Mouse (Mus musculus) ES-E14 (cell line): Measurements from ENCODE around the gene Zdhhc14. TPM values are rescaled to one million over a fixed set of nuclear protein-coding genes. Genes with fewer than 3 reads are reported as not detected.

Experiments used
- DNase-seq: peaks from one replicate; pipeline ENCODE4 v3.0.0-alpha.2; 2013; ENCODE audit warnings: low read depth, low spot score
- H3K27ac ChIP-seq: 2 replicates; pipeline ENCODE4 v1.5.1; 2012; ENCODE audit warnings: low read depth, mild to moderate bottlenecking, low read length, moderate library complexity, mixed read lengths; ENCODE audit not compliant: poor library complexity, insufficient read depth, severe bottlenecking
- H3K36me3 ChIP-seq: 2 replicates; pipeline ENCODE4 v1.6.1; 2012; ENCODE audit warnings: mild to moderate bottlenecking, low read length, moderate library complexity, mixed read lengths; ENCODE audit not compliant: control insufficient read depth, poor library complexity, insufficient read depth, severe bottlenecking
- H3K4me1 ChIP-seq, 2 experiments: fragments of 150-350 bp in 1 of 2; sonication (generic) in 1 of 2; 2 replicates each; pipeline ENCODE4 v1.6.1; 2012; ENCODE audit warnings: low read length in 2 of 2, mild to moderate bottlenecking in 1 of 2, mixed read lengths in 1 of 2; ENCODE audit not compliant: control insufficient read depth in 2 of 2, insufficient read depth in 2 of 2, poor library complexity in 1 of 2
- H3K4me3 ChIP-seq, 2 experiments: fragments of 150-350 bp in 1 of 2; sonication (generic) in 1 of 2; 2 replicates each; pipeline ENCODE4 v1.5.1; 2012; ENCODE audit warnings: low read length in 2 of 2, low read depth in 1 of 2, mild to moderate bottlenecking in 1 of 2, mixed read lengths in 1 of 2; ENCODE audit not compliant: insufficient read depth in 1 of 2, poor library complexity in 1 of 2, severe bottlenecking in 1 of 2
- H3K9ac ChIP-seq: 2 replicates; pipeline ENCODE4 v1.6.1; 2012; ENCODE audit warnings: low read depth, mild to moderate bottlenecking, low read length, mixed read lengths; ENCODE audit not compliant: poor library complexity, insufficient read depth, severe bottlenecking
- H3K9me3 ChIP-seq: fragments of 150-350 bp; sonication (generic); 2 replicates; pipeline ENCODE4 v1.6.1; 2012; ENCODE audit warnings: low read depth, mild to moderate bottlenecking, low read length; ENCODE audit not compliant: control insufficient read depth, insufficient read depth
- CHD2 ChIP-seq: IDR thresholded peaks from 2 replicates; pipeline ENCODE4 v1.6.1; 2014; ENCODE audit warnings: mild to moderate bottlenecking, low read depth, low read length, inconsistent platforms
- HCFC1 ChIP-seq: IDR thresholded peaks from 2 replicates; pipeline ENCODE4 v1.6.1; 2012; ENCODE audit warnings: low read length, inconsistent platforms, borderline replicate concordance; ENCODE audit not compliant: insufficient read depth
- MAFK ChIP-seq: IDR thresholded peaks from 2 replicates; pipeline ENCODE4 v1.6.1; 2014; ENCODE audit warnings: mild to moderate bottlenecking, low read depth, low read length, inconsistent platforms; ENCODE audit not compliant: insufficient read depth
- ZC3H11A ChIP-seq: IDR thresholded peaks from 2 replicates; pipeline ENCODE4 v1.6.1; 2012; ENCODE audit warnings: low read depth, mild to moderate bottlenecking, inconsistent platforms, low read length, borderline replicate concordance
- ZNF384 ChIP-seq: IDR thresholded peaks from 2 replicates; pipeline ENCODE4 v1.6.1; 2012; ENCODE audit warnings: low read depth, low read length, inconsistent platforms
- in situ Hi-C, 2 experiments: fragments of 600-800 bp; cut with MboI; formaldehyde crosslinking; loops; one replicate each; pipeline ENCODE4 v1.15.1; 2025; ENCODE audit warnings: low sequenced_read_pairs in 2 of 2, inconsistent platforms in 1 of 2; ENCODE audit not compliant: unreplicated experiment in 2 of 2
- total RNA-seq: library from RNA; depleted of rRNA; stranded (reverse); fragments of 300-350 nt; gene quantifications from 2 replicates; pipeline ENCODE4 v1.2.3, GENCODE M21; 2012

The Zdhhc14 gene
- total RNA-seq, 1 experiment = 0.76 TPM

- in situ Hi-C loops = no loop called here
- no peaks in the 10 kb centered on the region for H3K4me1 ChIP-seq
- TF ChIP-seq CHD2 (no peak), HCFC1 (no peak), MAFK (no peak), ZC3H11A (no peak), ZNF384 (no peak)
- no peaks in the 10 kb centered on the region for H3K36me3 ChIP-seq
- DNase-seq = no peak
- H3K9me3 ChIP-seq = no peaks in the 10 kb centered on the region
- H3K9ac ChIP-seq = no peak overlapping the region
- no peak overlapping the region for H3K27ac ChIP-seq
- no peak overlapping the region for H3K4me3 ChIP-seq
Measured at GRCm38 (mm10) chr17:5660317-5661080, 168.1 kb downstream of the Zdhhc14 start.

- Histone ChIP-seq H3K4me1 (no peaks in the 10 kb centered on the region), H3K36me3 (no peaks in the 10 kb centered on the region), H3K4me3 (no peak overlapping the region), H3K9ac (no peak overlapping the region), H3K9me3 (no peaks in the 10 kb centered on the region), H3K27ac (no peak overlapping the region)
- TF ChIP-seq MAFK (no peak), ZC3H11A (no peak), HCFC1 (no peak), ZNF384 (no peak), CHD2 (no peak)
- no peak for DNase-seq
- in situ Hi-C loops = no loop called here
Measured at GRCm38 (mm10) chr17:5666652-5667051, 174.3 kb downstream of the Zdhhc14 start.

DNA sequence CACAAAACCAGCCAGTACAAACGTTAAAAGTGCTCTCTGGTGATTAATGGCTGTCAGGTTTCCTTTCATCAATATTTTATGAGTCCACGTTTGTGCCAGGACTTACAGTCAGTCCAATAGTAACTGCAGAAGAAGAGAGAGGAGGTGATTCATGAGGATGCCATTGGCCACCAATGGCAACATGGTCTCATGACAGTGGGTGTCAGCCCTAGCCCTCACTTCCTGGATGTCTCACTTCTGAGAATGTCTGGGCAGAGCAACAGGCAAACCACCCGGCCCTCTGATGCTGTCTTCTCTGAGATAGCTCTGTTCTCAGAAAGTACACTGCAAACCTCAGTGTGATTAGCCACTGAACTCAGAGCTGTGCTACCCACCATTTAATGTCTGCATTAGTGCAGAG, 176.1 kb downstream of the Zdhhc14 start:
- Histone ChIP-seq H3K9me3 (no peaks in the 10 kb centered on the region), H3K27ac (no peak overlapping the region), H3K4me1 (no peaks in the 10 kb centered on the region), H3K4me3 (no peak overlapping the region), H3K9ac (no peak overlapping the region), H3K36me3 (no peaks in the 10 kb centered on the region)
- TF ChIP-seq ZNF384 (no peak), ZC3H11A (no peak)
- no peak for DNase-seq
- in situ Hi-C loops = no loop called here

- H3K4me3 ChIP-seq = no peak overlapping the region
- no peak overlapping the region for H3K9ac ChIP-seq
- no peaks in the 10 kb centered on the region for H3K4me1 ChIP-seq
- no peak for DNase-seq
- in situ Hi-C loops = no loop called here
- TF ChIP-seq MAFK (no peak), HCFC1 (no peak), CHD2 (no peak), ZC3H11A (no peak), ZNF384 (no peak)
- H3K27ac ChIP-seq = no peak overlapping the region
- H3K9me3 ChIP-seq = no peaks in the 10 kb centered on the region
- H3K36me3 ChIP-seq = no peaks in the 10 kb centered on the region
Measured at GRCm38 (mm10) chr17:5668981-5669380, 176.6 kb downstream of the Zdhhc14 start.

DNA sequence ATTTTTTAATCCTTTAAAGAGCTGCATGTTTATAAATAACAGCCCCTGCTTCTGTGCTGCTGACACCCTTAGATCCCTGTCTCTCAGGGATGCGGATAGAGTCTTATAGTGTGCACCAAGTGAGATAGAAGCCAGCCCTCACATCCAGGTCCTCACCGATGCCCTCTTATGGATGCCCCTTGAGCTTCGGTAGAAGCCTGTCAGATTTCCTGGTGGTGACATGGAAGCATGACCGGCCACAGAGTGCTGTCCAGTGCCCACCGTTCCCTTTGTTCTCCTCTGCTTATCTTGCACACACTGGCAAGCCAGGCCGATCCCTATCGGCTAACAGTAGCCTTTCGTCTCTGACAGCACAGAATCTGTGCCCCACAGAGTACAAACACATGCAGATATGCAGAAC, 183.6 kb downstream of the Zdhhc14 start:
- Histone ChIP-seq H3K4me1 (no peaks in the 10 kb centered on the region), H3K9me3 (no peaks in the 10 kb centered on the region), H3K27ac (no peak overlapping the region), H3K9ac (no peak overlapping the region), H3K36me3 (no peaks in the 10 kb centered on the region), H3K4me3 (no peak overlapping the region)
- in situ Hi-C loops = no loop called here
- no peak for TF ChIP-seq MAFK
- no peak for TF ChIP-seq CHD2
- TF ChIP-seq HCFC1 = no peak
- no peak for TF ChIP-seq ZNF384
- TF ChIP-seq ZC3H11A = no peak
- DNase-seq = no peak
